Mouse (Mus musculus) hindbrain, embryonic 14.5 days (tissue): ENCODE measurements around the gene Myo1g. TPM values are rescaled to one million over a fixed set of nuclear protein-coding genes. Genes with fewer than 3 reads are reported as not detected.

ENCODE experiments used
- ATAC-seq: fragments of 200-750 bp; cut with Nextera tagmentation; 2 replicates; pipeline ENCODE4 v1.8.0; 2017; ENCODE audit warnings: moderate number of reproducible peaks, mild to moderate bottlenecking, moderate TSS enrichment, moderate library complexity; ENCODE audit not compliant: low FRiP score
- DNase-seq: peaks from one replicate; pipeline ENCODE4 v3.0.0-alpha.2; 2015; ENCODE audit warnings: low spot score
- H3K27ac ChIP-seq: fragments of 300-500 bp; sonication (generic); 2 replicates; pipeline ENCODE4 v1.5.1; 2014; ENCODE audit warnings: mild to moderate bottlenecking, moderate library complexity
- H3K27me3 ChIP-seq: fragments of 300-500 bp; sonication (generic); 2 replicates; pipeline ENCODE4 v1.6.1; 2014; ENCODE audit warnings: mild to moderate bottlenecking, low read length, mixed read lengths; ENCODE audit not compliant: control insufficient read depth, insufficient read depth
- H3K36me3 ChIP-seq: fragments of 300-500 bp; sonication (generic); replicated peaks from 2 replicates; pipeline ENCODE4 v1.6.1; 2014; ENCODE audit not compliant: control insufficient read depth, insufficient read depth
- H3K4me1 ChIP-seq: fragments of 300-500 bp; sonication (generic); replicated peaks from 2 replicates; pipeline ENCODE4 v1.6.1; 2014; ENCODE audit warnings: antibody characterized with exemption, low read length, mixed read lengths; ENCODE audit not compliant: control insufficient read depth, insufficient read depth
- H3K4me2 ChIP-seq: fragments of 300-500 bp; sonication (generic); replicated peaks from 2 replicates; pipeline ENCODE4 v1.6.1; 2014; ENCODE audit warnings: mild to moderate bottlenecking, moderate library complexity
- H3K4me3 ChIP-seq: fragments of 300-500 bp; sonication (generic); replicated peaks from 2 replicates; pipeline ENCODE4 v1.5.1; 2014; ENCODE audit warnings: mild to moderate bottlenecking, low read length
- H3K9ac ChIP-seq: fragments of 300-500 bp; sonication (generic); 2 replicates; pipeline ENCODE4 v1.6.1; 2014
- H3K9me3 ChIP-seq: fragments of 300-500 bp; sonication (generic); 2 replicates; pipeline ENCODE4 v1.6.1; 2016; ENCODE audit warnings: low read length; ENCODE audit not compliant: control insufficient read depth
- WGBS: fragments of 180-500 bp; shearing (Covaris S2); extraction: QIAGEN DNeasy Blood & Tissue Kit; methylation state at CpG from one replicate; pipeline ENCODE4 v1.1.7; 2014; 5-methylcytosine and 5-hydroxymethylcytosine counted together
- polyA plus RNA-seq: library from polyadenylated mRNA; unstranded; fragments of >200 nt; fragmentation: Nextera tagmentation; extraction: Ambion mirVana; gene quantifications from 2 replicates; pipeline ENCODE4 v1.2.1, GENCODE M21; 2014

Gene Myo1g
- polyA plus RNA-seq, 1 experiment from 2014 or later = 0.31 TPM

GRCm38 (mm10) chr11:6483103-6483502 is 37.7 kb downstream of the Myo1g start:
- DNase-seq (no peak), ATAC-seq (no peak)
- Histone ChIP-seq H3K4me2 (no peak overlapping the region), H3K36me3 (no peaks in the 10 kb centered on the region), H3K4me1 (no peaks in the 10 kb centered on the region), H3K27me3 (no peaks in the 10 kb centered on the region), H3K27ac (no peak overlapping the region), H3K9me3 (no peaks in the 10 kb centered on the region), H3K9ac (no peak overlapping the region), H3K4me3 (no peak overlapping the region)
- 86% methylated on average over 2 of the region's 2 CpGs for WGBS

GRCm38 (mm10) chr11:6481669-6482185 is 39.0 kb downstream of the Myo1g start:
- H3K27ac ChIP-seq = no peak overlapping the region
- 76% methylated on average over 6 of the region's 6 CpGs for WGBS
- DNase-seq = no peak
- H3K9ac ChIP-seq = no peak overlapping the region
- no peaks in the 10 kb centered on the region for H3K27me3 ChIP-seq
- no peaks in the 10 kb centered on the region for H3K9me3 ChIP-seq
- H3K4me1 ChIP-seq = no peaks in the 10 kb centered on the region
- H3K36me3 ChIP-seq = no peaks in the 10 kb centered on the region
- no peak for ATAC-seq
- H3K4me2 ChIP-seq = no peak overlapping the region
- H3K4me3 ChIP-seq = no peak overlapping the region

- Histone ChIP-seq H3K4me1 (no peaks in the 10 kb centered on the region), H3K4me3 (no peak overlapping the region), H3K27ac (no peak overlapping the region), H3K9ac (no peak overlapping the region), H3K4me2 (no peak overlapping the region), H3K9me3 (no peaks in the 10 kb centered on the region), H3K36me3 (no peaks in the 10 kb centered on the region), H3K27me3 (no peaks in the 10 kb centered on the region)
- no peak for DNase-seq
- no peak for ATAC-seq
- 83% methylated on average over 13 of the region's 13 CpGs for WGBS
Observed at GRCm38 (mm10) chr11:6480681-6481405, 39.9 kb downstream of the Myo1g start.

- Histone ChIP-seq H3K27me3 (no peaks in the 10 kb centered on the region), H3K36me3 (no peaks in the 10 kb centered on the region), H3K9ac (no peak overlapping the region), H3K27ac (no peak overlapping the region), H3K4me2 (no peak overlapping the region), H3K4me3 (no peak overlapping the region), H3K9me3 (no peaks in the 10 kb centered on the region), H3K4me1 (no peaks in the 10 kb centered on the region)
- ATAC-seq (no peak), DNase-seq (no peak)
- WGBS = 69% methylated on average over 7 of the region's 7 CpGs
Observed at GRCm38 (mm10) chr11:6480191-6480590, 40.6 kb downstream of the Myo1g start.

GRCm38 (mm10) chr11:6479231-6479630 is 41.5 kb downstream of the Myo1g start:
- H3K4me2 ChIP-seq = no peak overlapping the region
- no peaks in the 10 kb centered on the region for H3K9me3 ChIP-seq
- no peaks in the 10 kb centered on the region for H3K27me3 ChIP-seq
- no peak for ATAC-seq
- no peak overlapping the region for H3K27ac ChIP-seq
- H3K4me3 ChIP-seq = no peak overlapping the region
- H3K36me3 ChIP-seq = no peaks in the 10 kb centered on the region; the same call in 1 of the 2 replicates
- H3K9ac ChIP-seq = no peak overlapping the region
- DNase-seq = no peak
- 91% methylated on average over 2 of the region's 2 CpGs for WGBS
- peaks cover 4% of the 10 kb centered on the region; the same call in 1 of the 2 replicates for H3K4me1 ChIP-seq

- WGBS = 96% methylated on average over 1 of the region's 1 CpGs
- ATAC-seq = no peak
- no peak overlapping the region for H3K4me2 ChIP-seq
- no peaks in the 10 kb centered on the region for H3K9me3 ChIP-seq
- H3K4me3 ChIP-seq = no peak overlapping the region
- DNase-seq = no peak
- H3K27ac ChIP-seq = no peak overlapping the region
- H3K36me3 ChIP-seq = peaks cover 9% of the 10 kb centered on the region; the same call in 1 of the 2 replicates
- H3K9ac ChIP-seq = no peak overlapping the region
- H3K27me3 ChIP-seq = no peaks in the 10 kb centered on the region
- H3K4me1 ChIP-seq = peaks cover 20% of the 10 kb centered on the region
Observed at GRCm38 (mm10) chr11:6477350-6477749, 43.4 kb downstream of the Myo1g start.

GRCm38 (mm10) chr11:6476876-6477275 is 43.9 kb downstream of the Myo1g start:
- Histone ChIP-seq H3K27me3 (no peaks in the 10 kb centered on the region), H3K9ac (no peak overlapping the region), H3K4me1 (peaks cover 24% of the 10 kb centered on the region), H3K36me3 (peaks cover 9% of the 10 kb centered on the region; the same call in 1 of the 2 replicates), H3K27ac (no peak overlapping the region), H3K4me2 (peak overlapping the region; percentile 99), H3K9me3 (no peaks in the 10 kb centered on the region), H3K4me3 (no peak overlapping the region)
- DNase-seq = no peak
- WGBS = 81% methylated on average over 6 of the region's 6 CpGs
- ATAC-seq = no peak

- Histone ChIP-seq H3K4me1 (peaks cover 32% of the 10 kb centered on the region), H3K27ac (peak within 1 kb of the TSS; percentile 98), H3K4me2 (peak within 1 kb of the TSS; percentile 99), H3K36me3 (peaks cover 9% of the 10 kb centered on the region; the same call in 1 of the 2 replicates), H3K4me3 (peak within 1 kb of the TSS; percentile 79), H3K9ac (peak within 1 kb of the TSS; percentile 95), H3K27me3 (no peaks in the 10 kb centered on the region), H3K9me3 (no peaks in the 10 kb centered on the region)
- DNase-seq (peak; percentile 91), ATAC-seq (peak; percentile 95)
- 0% methylated on average over 40 of the region's 76 CpGs for whole genome bisulfite sequencing
Observed at GRCm38 (mm10) chr11:6475867-6476484, 44.8 kb downstream of the Myo1g start, which contains the start of gene Purb. Purb (minus strand) TSS chr11:6475917.

- Histone ChIP-seq H3K4me3 (peak overlapping the region; percentile 79), H3K4me2 (peak overlapping the region; percentile 99), H3K4me1 (peaks cover 41% of the 10 kb centered on the region), H3K27ac (peak overlapping the region; percentile 98), H3K9ac (peak overlapping the region; percentile 95), H3K36me3 (peaks cover 13% of the 10 kb centered on the region; the same call in 1 of the 2 replicates), H3K9me3 (no peaks in the 10 kb centered on the region), H3K27me3 (no peaks in the 10 kb centered on the region)
- WGBS = under 1% methylated on average over 109 of the region's 109 CpGs
- ATAC-seq = peak; percentile 24
- DNase-seq = peak; percentile 47
Observed at GRCm38 (mm10) chr11:6474874-6475731, 45.7 kb downstream of the Myo1g start.
